Mouse (Mus musculus) erythroblast, embryonic 14.5 days (primary cell): Measurements from ENCODE around the gene Them7.

Experiments
- GATA1 ChIP-seq: IDR thresholded peaks from 2 replicates; pipeline ENCODE4 v1.6.1; 2012; ENCODE audit warnings: low read length, inconsistent platforms, mixed read lengths
- TAL1 ChIP-seq: IDR thresholded peaks from 3 replicates; pipeline ENCODE4 v1.6.1; 2012; ENCODE audit warnings: low read length, inconsistent platforms, mixed read lengths

- TF ChIP-seq TAL1 (no peak), GATA1 (no peak)
Measured at GRCm38 (mm10) chr2:105390653-105391413, 166.7 kb downstream of the Them7 start.
